Mouse (Mus musculus) CD4-positive naive resting alpha-beta T cell, adult 76 days (primary cell): ENCODE results near the gene Sesn3. TPM values are rescaled to one million over a fixed set of nuclear protein-coding genes. Genes with fewer than 3 reads are reported as not detected.

Experiments
- total RNA-seq: library from RNA; stranded (reverse); gene quantifications from one replicate; pipeline ENCODE4 v1.2.4, GENCODE M21; 2023

Gene Sesn3
- total RNA-seq: 167 TPM

DNA sequence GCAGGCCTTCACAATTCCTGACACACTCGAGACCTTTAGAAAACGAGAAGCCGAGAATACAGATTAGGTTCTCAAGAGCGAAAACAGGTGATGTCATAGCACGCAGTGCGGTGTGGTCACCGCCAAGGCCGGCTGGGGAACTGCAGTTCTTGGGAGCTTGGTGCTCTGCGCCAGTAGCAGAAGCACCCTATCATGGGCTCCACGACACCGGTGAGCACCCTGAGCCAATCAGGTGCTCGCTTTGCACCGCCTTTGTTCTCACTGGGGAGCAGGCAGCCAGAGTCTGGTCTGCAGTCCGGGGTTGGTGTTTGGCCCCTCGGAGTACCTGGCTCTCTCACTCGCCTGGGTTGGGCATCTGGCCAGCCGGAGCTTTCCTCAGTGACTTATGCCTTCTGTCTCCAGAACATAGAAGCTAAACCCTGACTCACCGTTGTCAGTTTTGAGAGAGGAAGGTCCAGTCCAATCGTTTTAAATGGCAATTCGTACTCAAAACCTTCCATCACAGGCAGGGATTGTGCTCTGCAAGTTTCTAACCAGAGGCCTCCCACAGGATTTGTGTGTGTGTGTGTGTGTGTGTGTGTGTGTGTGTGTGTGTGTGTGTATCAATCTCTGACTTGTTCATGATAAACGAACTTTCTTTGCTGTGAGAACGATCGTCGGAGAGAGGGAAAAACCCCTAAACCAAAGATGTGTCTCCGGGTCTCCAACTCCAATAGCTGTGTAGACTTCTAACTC is at the start of gene Sesn3:
TSS of gene Sesn3 (plus strand) at position 82 of the 735 bp plus-strand sequence.

DNA sequence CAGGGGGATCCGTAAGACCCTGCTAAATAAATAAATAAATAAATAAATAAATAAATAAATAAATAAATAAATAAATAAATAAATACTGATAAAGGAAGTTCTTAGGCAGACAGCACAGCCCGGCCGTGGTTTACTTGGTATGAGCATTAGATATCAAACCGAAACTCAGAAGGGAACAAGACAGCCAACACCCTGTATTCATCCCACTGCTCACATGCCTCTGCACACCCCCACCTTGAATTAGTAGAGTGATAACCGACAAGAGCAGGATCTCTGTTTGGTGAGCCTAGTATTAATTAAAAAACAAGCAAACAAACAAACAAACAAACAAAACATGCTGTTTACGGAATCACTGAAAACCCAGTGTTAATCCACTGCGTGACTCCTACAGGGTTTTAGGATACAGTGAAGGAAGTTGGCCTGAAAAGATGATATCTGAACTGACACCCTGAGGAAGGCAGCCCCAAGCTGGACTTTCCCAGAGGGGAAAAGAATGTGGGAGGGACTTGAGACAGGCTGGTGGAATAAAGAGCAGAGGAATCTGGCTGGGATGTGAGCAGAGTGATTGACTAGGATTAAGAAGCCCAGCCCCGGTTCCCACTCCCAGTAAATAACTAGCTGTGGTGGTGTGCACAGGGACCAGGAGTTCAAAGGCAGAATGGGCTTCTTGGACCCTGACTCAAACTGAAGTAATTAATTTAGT is 106.6 kb downstream of the Sesn3 start, which contains the start of gene Endod1:
TSS of gene Endod1 (minus strand) at position 155 of the 703 bp plus-strand sequence.

Other genes starting within 250 kb of the Sesn3 start
- gene Endod1, start 106.4 kb downstream of the Sesn3 start, total RNA-seq: 5.2 TPM
- gene Kdm4d, start 225.4 kb downstream of the Sesn3 start, total RNA-seq: not detected
- gene Cwc15, start 225.6 kb downstream of the Sesn3 start, total RNA-seq: 122 TPM